Mouse (Mus musculus) liver, embryonic 14.5 days (tissue): ENCODE data around the gene Hormad2. TPM values are rescaled to one million over a fixed set of nuclear protein-coding genes. Genes with fewer than 3 reads are reported as not detected.

Experiments
- ATAC-seq: fragments of 200-750 bp; cut with Nextera tagmentation; 2 replicates; pipeline ENCODE4 v1.8.0; 2017; ENCODE audit warnings: moderate number of reproducible peaks, mild to moderate bottlenecking, moderate library complexity; ENCODE audit not compliant: insufficient read depth
- DNase-seq, 3 experiments: peaks; one replicate each; pipeline ENCODE4 v3.0.0-alpha.2; 2012 to 2013; ENCODE audit warnings: low read depth in 3 of 3, low spot score in 3 of 3
- H3K27ac ChIP-seq: fragments of 300-500 bp; sonication (generic); 2 replicates; pipeline ENCODE4 v1.5.1; 2014; ENCODE audit warnings: moderate library complexity, mild to moderate bottlenecking, control low read depth, inconsistent platforms
- H3K27me3 ChIP-seq: fragments of 300-500 bp; sonication (generic); 2 replicates; pipeline ENCODE4 v1.6.1; 2014; ENCODE audit warnings: mild to moderate bottlenecking, low read length, moderate library complexity; ENCODE audit not compliant: control insufficient read depth, insufficient read depth
- H3K36me3 ChIP-seq: fragments of 300-500 bp; sonication (generic); replicated peaks from 2 replicates; pipeline ENCODE4 v1.6.1; 2014; ENCODE audit warnings: low read depth; ENCODE audit not compliant: control insufficient read depth, insufficient read depth
- H3K4me1 ChIP-seq, 2 experiments: fragments of 200-500 bp in 1 of 2; fragments of 300-500 bp in 1 of 2; sonication (generic) in 1 of 2; replicated peaks; 2 replicates each; pipeline ENCODE4 v1.6.1; 2012 to 2014; ENCODE audit warnings: antibody characterized with exemption in 1 of 2, inconsistent platforms in 1 of 2, low read length in 1 of 2; ENCODE audit not compliant: control insufficient read depth in 2 of 2, insufficient read depth in 2 of 2
- H3K4me2 ChIP-seq: fragments of 300-500 bp; sonication (generic); 2 replicates; pipeline ENCODE4 v1.6.1; 2014; ENCODE audit warnings: low read depth, mild to moderate bottlenecking, control low read depth, moderate library complexity
- H3K4me3 ChIP-seq, 2 experiments: fragments of 200-500 bp in 1 of 2; fragments of 300-500 bp in 1 of 2; sonication (generic) in 1 of 2; 2 replicates each; pipeline ENCODE4 v1.5.1; 2012 to 2014; ENCODE audit warnings: low read depth in 2 of 2, low read length in 2 of 2, mild to moderate bottlenecking in 2 of 2, control low read depth in 1 of 2, inconsistent platforms in 1 of 2, moderate library complexity in 1 of 2; ENCODE audit not compliant: insufficient read depth in 1 of 2
- H3K9ac ChIP-seq: fragments of 300-500 bp; sonication (generic); replicated peaks from 2 replicates; pipeline ENCODE4 v1.6.1; 2014; ENCODE audit warnings: mild to moderate bottlenecking, control low read depth, moderate library complexity
- H3K9me3 ChIP-seq: fragments of 300-500 bp; sonication (generic); 2 replicates; pipeline ENCODE4 v1.6.1; 2016; ENCODE audit warnings: low read length, mixed read lengths; ENCODE audit not compliant: control insufficient read depth
- CTCF ChIP-seq: IDR thresholded peaks from 2 replicates; pipeline ENCODE4 v1.5.1; 2016; ENCODE audit warnings: antibody characterized with exemption, low read depth, control low read depth
- EP300 ChIP-seq: IDR thresholded peaks from 2 replicates; pipeline ENCODE4 v1.6.1; 2016; ENCODE audit warnings: antibody characterized with exemption, low read depth
- WGBS: fragments of 180-500 bp; shearing (Covaris S2); extraction: QIAGEN DNeasy Blood & Tissue Kit; methylation state at CpG from one replicate; pipeline ENCODE4 v1.1.7; 2014; ENCODE audit not compliant: insufficient replicate concordance; 5-methylcytosine and 5-hydroxymethylcytosine counted together
- polyA plus RNA-seq, 2 experiments: library from polyadenylated mRNA; depleted of rRNA in 1 of 2; stranded (reverse) in 1 of 2; unstranded in 1 of 2; fragments of >200 nt; fragmentation: Nextera tagmentation in 1 of 2; extraction: Ambion mirVana in 1 of 2; gene quantifications; 2 replicates each; pipeline versions ENCODE4 v1.2.1 to v1.2.3; 2012 to 2014

The Hormad2 gene
- polyA plus RNA-seq, 2 experiments: 0.32 to 0.33 TPM

- DNase-seq (no peak), ATAC-seq (no peak)
- no peak overlapping the region for H3K4me3 ChIP-seq
- H3K27ac ChIP-seq: no peak overlapping the region
- no peak overlapping the region for H3K4me2 ChIP-seq
- WGBS: 65% methylated on average over 1 of the region's 1 CpGs
- no peaks in the 10 kb centered on the region for H3K9me3 ChIP-seq
- TF ChIP-seq CTCF (no peak), EP300 (no peak)
- no peaks in the 10 kb centered on the region for H3K27me3 ChIP-seq
- H3K9ac ChIP-seq: no peak overlapping the region
- no peaks in the 10 kb centered on the region; a peak in 1 of 4 replicates for H3K4me1 ChIP-seq
- no peaks in the 10 kb centered on the region for H3K36me3 ChIP-seq
These were observed 23.3 kb upstream of the Hormad2 start for GRCm38 (mm10) chr11:4464186-4464585.

DNA sequence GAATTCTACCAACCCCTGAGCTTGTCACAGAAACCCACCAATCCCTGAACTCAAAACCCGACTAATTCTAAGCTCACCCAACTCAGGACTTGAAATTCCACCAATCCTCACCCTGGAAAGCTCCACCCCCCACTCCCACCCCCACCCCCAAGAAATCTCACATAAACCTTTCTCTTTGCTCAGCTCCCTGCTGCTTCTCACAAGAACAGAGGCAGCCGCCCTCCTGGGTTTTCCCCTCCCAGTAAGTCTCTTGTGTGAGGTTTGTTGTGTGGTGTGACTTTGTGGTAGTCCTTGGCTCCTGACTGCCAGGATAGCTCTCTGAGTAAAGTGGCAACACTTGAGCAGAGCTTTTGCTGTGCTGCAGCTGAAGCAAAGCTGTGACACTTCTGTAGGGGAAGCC lies 22.0 kb upstream of the Hormad2 start:
- no peak for ATAC-seq
- Histone ChIP-seq H3K9ac (no peak overlapping the region), H3K4me3 (no peak overlapping the region), H3K9me3 (no peaks in the 10 kb centered on the region), H3K4me2 (no peak overlapping the region), H3K27ac (no peak overlapping the region), H3K36me3 (no peaks in the 10 kb centered on the region), H3K27me3 (no peaks in the 10 kb centered on the region), H3K4me1 (no peaks in the 10 kb centered on the region; a peak in 1 of 4 replicates)
- 35% methylated on average over 2 of the region's 2 CpGs for WGBS
- TF ChIP-seq CTCF: no peak
- no peak for DNase-seq

- no peak for DNase-seq
- TF ChIP-seq CTCF: no peak
These were observed 20.2 kb upstream of the Hormad2 start for GRCm38 (mm10) chr11:4461154-4461553.

GRCm38 (mm10) chr11:4460615-4461014 lies 19.7 kb upstream of the Hormad2 start:
- H3K27me3 ChIP-seq: no peaks in the 10 kb centered on the region
- H3K4me3 ChIP-seq: no peak overlapping the region
- H3K27ac ChIP-seq: no peak overlapping the region
- H3K9me3 ChIP-seq: no peaks in the 10 kb centered on the region
- no peak overlapping the region for H3K9ac ChIP-seq
- ATAC-seq (no peak), DNase-seq (no peak)
- no peak overlapping the region for H3K4me2 ChIP-seq
- TF ChIP-seq EP300 (no peak), CTCF (no peak)
- H3K4me1 ChIP-seq: no peaks in the 10 kb centered on the region
- WGBS: 21% methylated on average over 5 of the region's 5 CpGs
- H3K36me3 ChIP-seq: no peaks in the 10 kb centered on the region

More at GRCm38 (mm10) chr11:4461154-4461553, 20.2 kb upstream of the Hormad2 start:
- Histone ChIP-seq H3K4me3 (no peak overlapping the region), H3K4me1 (no peaks in the 10 kb centered on the region; a peak in 1 of 4 replicates), H3K27ac (no peak overlapping the region), H3K36me3 (no peaks in the 10 kb centered on the region), H3K9me3 (no peaks in the 10 kb centered on the region), H3K27me3 (no peaks in the 10 kb centered on the region), H3K9ac (no peak overlapping the region), H3K4me2 (no peak overlapping the region)
- no peak for ATAC-seq
- 14% methylated on average over 12 of the region's 12 CpGs for WGBS

DNA sequence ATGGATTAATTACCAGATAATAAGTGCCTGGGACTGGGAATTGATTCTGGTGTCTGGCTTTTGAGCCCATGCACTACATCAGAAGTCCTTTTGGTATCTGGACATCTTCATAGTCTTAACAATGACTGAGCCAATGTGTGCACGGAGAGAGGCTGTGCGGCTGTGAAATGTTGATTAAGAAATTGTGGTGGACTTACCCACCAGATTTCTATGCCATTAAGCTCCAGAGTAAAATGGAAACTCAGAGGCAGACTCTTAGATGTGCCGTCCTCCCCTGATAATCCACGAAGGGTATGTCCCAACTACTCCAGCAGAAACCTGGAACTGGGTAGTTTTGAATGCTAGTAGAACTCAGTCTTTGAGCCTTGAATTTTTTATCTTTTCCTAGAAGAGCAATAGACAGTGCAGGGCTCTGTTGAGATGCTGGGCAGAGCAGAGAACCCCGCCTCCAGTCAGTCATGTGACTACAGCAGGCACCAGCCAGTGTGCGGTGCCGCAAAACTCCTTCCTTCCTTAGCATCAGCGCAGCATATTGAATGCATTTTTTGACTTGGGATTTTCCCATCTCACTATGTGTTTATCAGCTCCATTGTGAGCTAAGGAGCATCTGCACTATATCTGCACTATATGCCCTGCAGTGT lies 14.1 kb upstream of the Hormad2 start:
- H3K4me1 ChIP-seq: no peaks in the 10 kb centered on the region
- H3K27ac ChIP-seq: no peak overlapping the region
- DNase-seq (no peak), ATAC-seq (no peak)
- WGBS: 57% methylated on average over 8 of the region's 8 CpGs
- H3K27me3 ChIP-seq: no peaks in the 10 kb centered on the region
- H3K4me3 ChIP-seq: no peak overlapping the region
- H3K9ac ChIP-seq: no peak overlapping the region
- no peaks in the 10 kb centered on the region for H3K36me3 ChIP-seq
- H3K9me3 ChIP-seq: no peaks in the 10 kb centered on the region
- H3K4me2 ChIP-seq: no peak overlapping the region
- TF ChIP-seq EP300: no peak
- TF ChIP-seq CTCF: no peak
